Mouse (Mus musculus): Measurements from ENCODE around the gene Lamtor2. TPM values are rescaled to one million over a fixed set of nuclear protein-coding genes. Genes with fewer than 3 reads are reported as not detected.

The Lamtor2 gene
- total and polyA plus RNA-seq, 2 experiments from 2014 or later, result 66.0 to 187 TPM

GRCm38 (mm10) chr3:88570341-88570740, 17.5 kb upstream of the Lamtor2 start:
- H3K4me2 ChIP-seq (ENCODE audit: low read depth, low read length, poor library complexity, severe bottlenecking), result no peak overlapping the region
- no peaks in the 10 kb centered on the region for H3K27me3 ChIP-seq (ENCODE audit: insufficient read depth, low read length)
- DNase-seq (ENCODE audit: low spot score), result no peak
- no peak overlapping the region for H3K9ac ChIP-seq (replicated peaks; ENCODE audit: low read length, poor library complexity, severe bottlenecking)
- ATAC-seq (ENCODE audit: low FRiP score), result no peak
- H3K9me3 ChIP-seq (ENCODE audit: low read length), result no peaks in the 10 kb centered on the region
- WGBS, result 93% methylated on average over 10 of the region's 10 CpGs
- no peaks in the 10 kb centered on the region for H3K4me1 ChIP-seq (ENCODE audit: insufficient read depth, low read length)
- no peak for TF ChIP-seq CTCF (IDR thresholded peaks at IDR 0.05)
- peaks cover 41% of the 10 kb centered on the region for H3K36me3 ChIP-seq (ENCODE audit: insufficient read depth, low read length)
- no peak overlapping the region for H3K4me3 ChIP-seq (ENCODE audit: low read depth, low read length)
- no peak overlapping the region for H3K27ac ChIP-seq (ENCODE audit: low read depth, low read length)

- H3K9ac ChIP-seq (replicated peaks; ENCODE audit: low read length, poor library complexity, severe bottlenecking), result no peak overlapping the region
- H3K36me3 ChIP-seq (ENCODE audit: insufficient read depth, low read length), result peaks cover 47% of the 10 kb centered on the region
- no peak for DNase-seq (ENCODE audit: low spot score)
- TF ChIP-seq CTCF (IDR thresholded peaks at IDR 0.05), result no peak
- H3K9me3 ChIP-seq (ENCODE audit: low read length), result no peaks in the 10 kb centered on the region
- H3K4me1 ChIP-seq (ENCODE audit: insufficient read depth, low read length), result no peaks in the 10 kb centered on the region
- no peak overlapping the region for H3K4me2 ChIP-seq (ENCODE audit: low read depth, low read length, poor library complexity, severe bottlenecking)
- no peaks in the 10 kb centered on the region for H3K27me3 ChIP-seq (ENCODE audit: insufficient read depth, low read length)
- 94% methylated on average over 5 of the region's 5 CpGs for WGBS
- no peak overlapping the region for H3K4me3 ChIP-seq (ENCODE audit: low read depth, low read length)
- ATAC-seq (ENCODE audit: low FRiP score), result no peak
- no peak overlapping the region for H3K27ac ChIP-seq (ENCODE audit: low read depth, low read length)
These were observed 16.8 kb upstream of the Lamtor2 start for GRCm38 (mm10) chr3:88569694-88570093.

DNA sequence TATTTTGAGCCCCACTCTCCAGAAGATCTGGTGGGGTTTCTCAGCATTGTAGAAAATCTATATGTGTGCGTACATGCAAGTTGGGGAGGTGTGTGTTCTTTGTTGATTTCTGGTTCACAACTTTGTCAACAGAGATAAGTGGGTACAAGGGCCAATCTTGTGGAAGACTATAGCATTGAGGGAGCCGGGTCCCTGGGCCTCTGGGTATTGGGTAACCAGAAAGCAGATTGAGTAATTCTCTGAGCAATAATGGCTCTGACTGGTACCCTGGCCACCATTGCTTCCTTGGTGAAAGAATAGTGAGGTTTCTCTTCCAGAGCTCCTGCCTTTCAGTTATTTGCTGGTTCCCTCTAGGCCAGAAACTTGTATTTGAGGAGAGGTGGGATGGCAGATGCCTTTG, 16.2 kb upstream of the Lamtor2 start:
- H3K27ac ChIP-seq (ENCODE audit: low read depth, low read length), result no peak overlapping the region
- WGBS, result 96% methylated on average over 2 of the region's 2 CpGs
- ATAC-seq (ENCODE audit: low FRiP score), result no peak

DNA sequence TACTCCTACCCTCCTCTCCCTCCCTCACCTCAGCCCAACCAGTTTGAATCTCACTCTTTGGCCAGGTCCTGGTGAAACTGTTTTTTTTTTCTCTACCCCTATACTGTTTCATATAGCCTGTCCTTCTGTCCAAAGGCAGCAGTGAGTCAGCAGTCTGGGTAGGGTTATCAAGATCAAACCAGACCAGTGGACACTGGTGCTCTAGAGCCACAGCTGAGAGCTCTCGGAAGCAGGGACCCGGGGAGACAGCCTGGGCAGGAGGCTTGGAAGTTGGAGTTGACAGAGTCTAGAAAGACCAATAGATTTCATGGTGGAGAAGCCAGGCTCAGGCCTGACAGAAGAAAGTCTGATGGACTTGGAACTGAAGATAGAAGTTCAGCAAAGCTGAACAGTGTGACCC, 15.7 kb upstream of the Lamtor2 start:
- H3K4me2 ChIP-seq (ENCODE audit: low read depth, low read length, poor library complexity, severe bottlenecking), result no peak overlapping the region
- H3K4me1 ChIP-seq (ENCODE audit: insufficient read depth, low read length), result no peaks in the 10 kb centered on the region
- no peak for TF ChIP-seq CTCF (IDR thresholded peaks at IDR 0.05)
- H3K36me3 ChIP-seq (ENCODE audit: insufficient read depth, low read length), result peaks cover 57% of the 10 kb centered on the region
- no peak for ATAC-seq (ENCODE audit: low FRiP score)
- H3K9ac ChIP-seq (replicated peaks; ENCODE audit: low read length, poor library complexity, severe bottlenecking), result no peak overlapping the region
- H3K27ac ChIP-seq (ENCODE audit: low read depth, low read length), result no peak overlapping the region
- no peak overlapping the region for H3K4me3 ChIP-seq (ENCODE audit: low read depth, low read length)
- WGBS, result 100% methylated on average over 2 of the region's 2 CpGs
- DNase-seq (ENCODE audit: low spot score), result no peak
- H3K27me3 ChIP-seq (ENCODE audit: insufficient read depth, low read length), result no peaks in the 10 kb centered on the region
- no peaks in the 10 kb centered on the region for H3K9me3 ChIP-seq (ENCODE audit: low read length)

More for the DNA sequence above, 16.2 kb upstream of the Lamtor2 start:
- Histone ChIP-seq H3K36me3 (ENCODE audit: insufficient read depth, low read length) (peaks cover 52% of the 10 kb centered on the region), H3K4me2 (ENCODE audit: low read depth, low read length, poor library complexity, severe bottlenecking) (no peak overlapping the region), H3K9ac (replicated peaks; ENCODE audit: low read length, poor library complexity, severe bottlenecking) (no peak overlapping the region), H3K9me3 (ENCODE audit: low read length) (no peaks in the 10 kb centered on the region), H3K4me1 (ENCODE audit: insufficient read depth, low read length) (no peaks in the 10 kb centered on the region), H3K4me3 (ENCODE audit: low read depth, low read length) (no peak overlapping the region), H3K27me3 (ENCODE audit: insufficient read depth, low read length) (no peaks in the 10 kb centered on the region)
- TF ChIP-seq CTCF (IDR thresholded peaks at IDR 0.05), result no peak
- DNase-seq (ENCODE audit: low spot score), result no peak

DNA sequence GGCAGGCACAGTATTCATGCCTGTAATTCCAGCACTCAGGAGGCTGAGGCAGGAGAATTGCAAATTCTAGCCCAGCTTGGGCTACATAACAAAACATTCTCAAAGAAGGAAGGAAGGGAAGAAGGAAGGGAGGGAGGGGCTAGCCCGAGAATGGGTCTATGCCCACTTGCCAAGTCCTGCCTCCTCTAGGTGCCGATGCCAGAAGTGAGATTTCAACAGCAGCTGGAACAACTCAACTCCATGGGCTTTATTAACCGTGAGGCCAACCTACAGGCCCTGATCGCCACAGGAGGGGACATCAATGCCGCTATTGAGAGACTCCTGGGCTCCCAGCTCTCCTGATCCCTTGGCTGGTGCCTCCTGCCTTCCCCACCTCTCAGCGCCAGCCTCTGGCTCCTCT, 15.0 kb upstream of the Lamtor2 start:
- TF ChIP-seq CTCF (IDR thresholded peaks at IDR 0.05), result no peak
- H3K9me3 ChIP-seq (ENCODE audit: low read length), result no peaks in the 10 kb centered on the region
- H3K27ac ChIP-seq (ENCODE audit: low read depth, low read length), result no peak overlapping the region
- H3K9ac ChIP-seq (replicated peaks; ENCODE audit: low read length, poor library complexity, severe bottlenecking), result no peak overlapping the region
- DNase-seq (ENCODE audit: low spot score) (no peak), ATAC-seq (ENCODE audit: low FRiP score) (no peak)
- H3K27me3 ChIP-seq (ENCODE audit: insufficient read depth, low read length), result no peaks in the 10 kb centered on the region
- H3K4me1 ChIP-seq (ENCODE audit: insufficient read depth, low read length), result no peaks in the 10 kb centered on the region
- 92% methylated on average over 6 of the region's 6 CpGs for WGBS
- H3K36me3 ChIP-seq (ENCODE audit: insufficient read depth, low read length), result peaks cover 64% of the 10 kb centered on the region
- H3K4me3 ChIP-seq (ENCODE audit: low read depth, low read length), result no peak overlapping the region
- no peak overlapping the region for H3K4me2 ChIP-seq (ENCODE audit: low read depth, low read length, poor library complexity, severe bottlenecking)

DNA sequence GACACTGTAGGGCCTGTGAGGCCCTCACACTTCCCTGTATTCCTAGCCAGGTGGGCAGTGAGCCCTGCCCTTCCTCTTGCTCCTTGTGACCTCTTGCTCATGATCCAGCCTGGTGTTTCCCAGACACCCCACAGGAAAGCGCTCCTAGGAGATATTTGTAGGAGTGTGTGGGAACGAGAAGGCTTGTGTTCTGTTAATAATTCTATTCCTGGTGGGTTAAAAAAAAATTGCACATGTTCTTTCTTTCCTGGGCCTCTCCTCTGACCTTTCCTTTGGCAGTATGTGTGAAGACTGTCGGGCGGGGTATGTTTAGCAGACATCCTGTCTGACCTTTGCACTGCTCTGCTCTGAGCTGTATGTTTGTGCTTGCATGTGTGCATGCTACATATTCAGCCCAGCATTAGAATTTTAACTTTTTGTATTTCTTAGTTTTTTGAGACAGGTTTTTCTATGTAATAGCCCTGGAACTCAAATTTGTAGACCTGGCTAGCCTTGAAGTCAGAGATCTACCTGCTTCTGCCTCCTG, 13.7 kb upstream of the Lamtor2 start:
- Histone ChIP-seq H3K4me1 (ENCODE audit: insufficient read depth, low read length) (no peaks in the 10 kb centered on the region), H3K4me2 (ENCODE audit: low read depth, low read length, poor library complexity, severe bottlenecking) (no peak overlapping the region), H3K36me3 (ENCODE audit: insufficient read depth, low read length) (peaks cover 71% of the 10 kb centered on the region), H3K27me3 (ENCODE audit: insufficient read depth, low read length) (no peaks in the 10 kb centered on the region), H3K9ac (replicated peaks; ENCODE audit: low read length, poor library complexity, severe bottlenecking) (no peak overlapping the region), H3K4me3 (ENCODE audit: low read depth, low read length) (no peak overlapping the region), H3K27ac (ENCODE audit: low read depth, low read length) (no peak overlapping the region), H3K9me3 (ENCODE audit: low read length) (no peaks in the 10 kb centered on the region)
- ATAC-seq (ENCODE audit: low FRiP score) (no peak), DNase-seq (ENCODE audit: low spot score) (no peak)
- WGBS, result 95% methylated on average over 4 of the region's 4 CpGs
- TF ChIP-seq CTCF (IDR thresholded peaks at IDR 0.05), result no peak
